Mouse (Mus musculus) kidney, adult 2 months (tissue): Measurements from ENCODE around the gene Aqp7.

Experiments
- CTCF ChIP-seq: fragments of 200-500 bp; conservative IDR thresholded peaks from 2 replicates; pipeline ENCODE4 v1.5.1; 2011; ENCODE audit warnings: low read depth, mild to moderate bottlenecking, control low read depth, low read length, moderate library complexity, mixed read lengths; ENCODE audit not compliant: insufficient read depth, insufficient read length
- POLR2A ChIP-seq: fragments of 200-500 bp; IDR thresholded peaks from one replicate; pipeline ENCODE4 v1.6.1; 2011; ENCODE audit warnings: low read depth, low read length, control low read depth

DNA sequence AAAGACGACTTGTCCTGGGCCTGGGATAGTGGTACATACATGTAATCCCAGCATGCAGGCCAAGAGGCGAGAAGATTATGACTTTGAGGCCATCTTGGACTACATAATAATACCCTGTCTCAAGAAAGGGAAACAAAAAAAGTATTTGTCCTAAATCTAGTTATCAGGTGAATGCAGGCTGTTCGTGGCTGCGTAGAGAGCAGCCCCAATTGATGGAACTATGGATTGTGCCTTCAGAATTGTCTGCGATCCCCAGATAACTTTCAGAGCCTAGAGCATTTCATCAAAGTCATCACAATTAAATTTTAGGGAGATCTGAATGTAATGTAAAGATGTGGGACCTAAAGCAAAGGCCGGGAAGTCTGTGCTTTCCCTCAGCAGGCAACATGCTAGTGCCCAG is 51.6 kb downstream of the Aqp7 start:
- TF ChIP-seq CTCF, result no peak
- TF ChIP-seq POLR2A, result no peak
